Mouse (Mus musculus) granulocyte monocyte progenitor cell, adult 5-6 weeks (primary cell): Measurements from ENCODE around the gene Polr3h. TPM values are rescaled to one million over a fixed set of nuclear protein-coding genes. Genes with fewer than 3 reads are reported as not detected.

ENCODE experiments used
- ATAC-seq: replicated peaks from 2 replicates; pipeline ENCODE4 v1.8.0; 2016; ENCODE audit warnings: mild to moderate bottlenecking, moderate TSS enrichment, inconsistent platforms; ENCODE audit not compliant: poor library complexity, severe bottlenecking
- total RNA-seq, 2 experiments: library from RNA; stranded (forward) in 1 of 2; stranded (reverse) in 1 of 2; fragments of 200-712, 200-1000 nt in 1 of 2; fragments of >200 nt in 1 of 2; fragmentation: Nextera tagmentation in 1 of 2; gene quantifications; 2 replicates each; pipeline ENCODE4 v1.2.3; 2014 to 2017

The Polr3h gene
- total RNA-seq, 2 experiments from 2014 or later = 26.5 to 46.6 TPM

- no peak for ATAC-seq
Measured at GRCm38 (mm10) chr15:81950716-81951115, 24.7 kb upstream of the Polr3h start.

- ATAC-seq = no peak
Measured at GRCm38 (mm10) chr15:81949476-81950131, 23.6 kb upstream of the Polr3h start.

GRCm38 (mm10) chr15:81949076-81949475, 23.0 kb upstream of the Polr3h start:
- ATAC-seq = no peak

GRCm38 (mm10) chr15:81943176-81943749, 17.2 kb upstream of the Polr3h start:
- no peak for ATAC-seq

GRCm38 (mm10) chr15:81941010-81941409, 15.0 kb upstream of the Polr3h start:
- ATAC-seq = no peak

- no peak for ATAC-seq
Measured at GRCm38 (mm10) chr15:81940219-81940618, 14.2 kb upstream of the Polr3h start.

- ATAC-seq = no peak
Measured at GRCm38 (mm10) chr15:81939774-81940173, 13.7 kb upstream of the Polr3h start.

GRCm38 (mm10) chr15:81939157-81939715, 13.2 kb upstream of the Polr3h start:
- no peak for ATAC-seq

GRCm38 (mm10) chr15:81938246-81938645, 12.2 kb upstream of the Polr3h start:
- ATAC-seq = peak; percentile 56; the same call in 1 of the 2 replicates

GRCm38 (mm10) chr15:81937098-81937972, 11.3 kb upstream of the Polr3h start:
- ATAC-seq = no peak

GRCm38 (mm10) chr15:81936679-81937078, 10.6 kb upstream of the Polr3h start, which contains the start of gene Csdc2:
TSS of gene Csdc2 (plus strand) at chr15:81936759.
- no peak for ATAC-seq

- ATAC-seq = no peak
Measured at GRCm38 (mm10) chr15:81935869-81936637, 10.0 kb upstream of the Polr3h start.

GRCm38 (mm10) chr15:81933986-81934385, 7.9 kb upstream of the Polr3h start:
- ATAC-seq = peak; percentile 52

GRCm38 (mm10) chr15:81932951-81933470, 7.0 kb upstream of the Polr3h start:
- ATAC-seq = peak; percentile 57

- no peak for ATAC-seq
Measured at GRCm38 (mm10) chr15:81928277-81928676, 2.2 kb upstream of the Polr3h start.

GRCm38 (mm10) chr15:81927741-81928140, 1.7 kb upstream of the Polr3h start:
- ATAC-seq = no peak

GRCm38 (mm10) chr15:81926446-81926822, 394 bp upstream of the Polr3h start:
- ATAC-seq = no peak; the same call in 1 of the 2 replicates

GRCm38 (mm10) chr15:81924933-81925332, 1.1 kb downstream of the Polr3h start:
- ATAC-seq = no peak

GRCm38 (mm10) chr15:81921255-81921654, 4.8 kb downstream of the Polr3h start:
- no peak for ATAC-seq
